ENCODE assay signal across 8 mouse cellular contexts in the genomic region with DNA sequence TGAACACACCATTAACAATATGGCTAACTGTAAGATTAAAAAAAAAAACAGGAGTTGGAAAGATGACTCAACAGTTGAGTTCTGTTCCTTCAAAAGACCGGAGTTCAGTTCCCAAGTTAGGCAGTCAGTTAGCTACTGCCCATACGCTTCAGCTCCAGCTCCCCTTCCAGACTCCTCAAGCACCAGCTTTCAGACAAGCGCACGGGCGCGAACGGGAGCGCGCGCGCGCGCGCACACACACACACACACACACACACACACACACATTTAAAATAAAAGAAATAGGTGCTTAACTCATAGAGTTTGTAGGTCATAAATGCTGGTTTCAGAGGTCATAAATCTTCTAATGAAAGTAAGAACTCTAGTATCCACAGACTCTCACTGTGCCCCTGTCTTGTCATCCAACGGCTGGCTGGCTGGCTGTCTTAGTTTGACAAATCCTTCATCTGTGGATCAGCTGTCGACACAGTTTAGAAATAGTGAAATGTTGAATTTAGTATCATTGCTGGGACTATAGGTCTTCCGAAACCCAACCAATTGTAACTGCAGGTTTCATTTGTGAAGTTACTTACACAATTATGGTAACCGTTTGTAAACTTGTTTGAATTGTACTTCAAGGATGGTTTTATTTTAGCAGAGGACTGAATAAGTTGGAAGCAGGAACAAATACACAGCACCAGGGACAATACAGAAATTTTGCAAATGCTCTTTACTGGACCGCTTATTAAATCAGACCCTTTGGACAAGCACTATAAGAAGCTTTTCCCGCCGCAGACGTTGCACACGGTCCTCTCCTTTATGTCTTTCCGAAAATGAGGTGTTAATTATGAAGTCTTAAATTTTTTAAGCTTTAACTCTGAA. TPM values are rescaled to one million over a fixed set of nuclear protein-coding genes. Genes with fewer than 3 reads are reported as not detected.
A peak's percentile ranks its signal among the peaks of the same experiment; 100 is the strongest.
DNase-seq lines count a peak whose midpoint lies in the region; TF ChIP-seq lines count a peak whose summit lies in the region.

No protein-coding gene starts in this region.

- no peaks in the 10 kb centered on the region for H3K36me3 ChIP-seq in heart, embryonic 10.5 days

- H3K4me3 ChIP-seq in cortical plate, adult 2 months (ENCODE audit: insufficient read depth, low read length) = peak overlapping the region; percentile 50
- peak overlapping the region; percentile 70 for H3K4me3 ChIP-seq in heart, embryonic 10.5 days

- H3K27me3 ChIP-seq in heart, embryonic 10.5 days (ENCODE audit: insufficient read depth, poor library complexity, severe bottlenecking) = no peaks in the 10 kb centered on the region

- H3K27ac ChIP-seq in cortical plate, adult 2 months (ENCODE audit: insufficient read depth, low read length) = no peak overlapping the region
- H3K27ac ChIP-seq in heart, embryonic 10.5 days = peak overlapping the region; percentile 76

- DNase-seq in A20 (ENCODE audit: low read depth, low spot score) (peak; percentile 84), MEL-GATA-1-ER (ENCODE audit: extremely low read depth, low read depth) (peak; percentile 96)
- peak; percentile 93 for DNase-seq in heart, embryonic 10.5 days (ENCODE audit: low spot score)
- peak; percentile 64 for DNase-seq in kidney, postnatal 14 days
- DNase-seq in lung, postnatal 25 days (ENCODE audit: low spot score) = peak; percentile 39
- DNase-seq in skeletal muscle tissue, adult 2 months (ENCODE audit: low read depth, low spot score) = peak; percentile 57
- DNase-seq in urinary bladder, postnatal 25 days (ENCODE audit: low spot score) = no peak

- no peaks in the 10 kb centered on the region for H3K9me3 ChIP-seq in heart, embryonic 10.5 days

- WGBS in heart, embryonic 10.5 days = under 1% methylated on average over 24 of the region's 24 CpGs

- no peak for TF ChIP-seq CTCF in cortical plate, adult 2 months (IDR thresholded peaks at IDR 0.05; ENCODE audit: extremely low read depth, insufficient read depth, low read length)

- TF ChIP-seq POLR2A in cortical plate, adult 2 months (IDR thresholded peaks at IDR 0.05; ENCODE audit: extremely low read depth, insufficient read depth, low read length) = no peak

- peaks cover 1% of the 10 kb centered on the region; the same call in 1 of the 2 replicates for H3K4me1 ChIP-seq in cortical plate, adult 2 months (ENCODE audit: control insufficient read depth, insufficient read depth, low read length)
- peaks cover 8% of the 10 kb centered on the region for H3K4me1 ChIP-seq in heart, embryonic 10.5 days

RNA-seq across cellular contexts. Expression of a gene that starts 16.2 kb away (rescaled TPM):
- polyA plus RNA-seq in cortical plate, adult 2 months (2012; rRNA removed) = 0.04 and 0.06 TPM in 2 replicates
- 0.04 and 0.96 TPM in 2 replicates for polyA plus RNA-seq in heart, embryonic 10.5 days (2016; fragmentation: Nextera tagmentation; extraction: Ambion mirVana)

RNA-seq across cellular contexts. Expression of a gene that starts 25.8 kb away (rescaled TPM):
- polyA plus RNA-seq in cortical plate, adult 2 months (2012; rRNA removed) = 7.8 and 8.3 TPM in 2 replicates
- polyA plus RNA-seq in heart, embryonic 10.5 days (2016; fragmentation: Nextera tagmentation; extraction: Ambion mirVana) = 10.1 and 13.0 TPM in 2 replicates

RNA-seq across cellular contexts. Expression of a gene that starts 39.2 kb away (rescaled TPM):
- 0.69 and 0.95 TPM in 2 replicates for polyA plus RNA-seq in cortical plate, adult 2 months (2012; rRNA removed)
- 0.30 and 0.75 TPM in 2 replicates for polyA plus RNA-seq in heart, embryonic 10.5 days (2016; fragmentation: Nextera tagmentation; extraction: Ambion mirVana)
